Mouse (Mus musculus): Measurements from ENCODE around the gene Grb2.

Gene Grb2

DNA sequence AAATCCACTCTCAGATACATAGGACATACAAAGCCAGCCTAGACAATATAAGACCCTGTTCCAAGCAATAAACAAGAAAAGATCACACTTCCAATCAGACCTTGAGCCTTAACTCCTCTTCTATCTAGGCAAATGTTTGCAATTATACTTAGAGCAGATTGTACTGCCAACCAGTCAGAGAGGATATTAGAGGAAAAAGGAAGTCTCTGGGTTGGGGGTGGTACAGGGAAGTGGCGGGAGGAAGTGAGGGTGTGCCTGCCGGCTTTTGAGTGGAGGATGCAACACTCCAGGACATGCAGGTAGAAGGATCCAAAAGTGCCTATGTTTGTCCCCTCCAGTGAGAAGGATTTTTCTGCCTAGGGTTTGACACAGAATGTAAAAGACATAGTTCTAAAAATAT lies 3.9 kb upstream of the Grb2 start:
- DNase-seq (ENCODE audit: low read depth): no peak

DNA sequence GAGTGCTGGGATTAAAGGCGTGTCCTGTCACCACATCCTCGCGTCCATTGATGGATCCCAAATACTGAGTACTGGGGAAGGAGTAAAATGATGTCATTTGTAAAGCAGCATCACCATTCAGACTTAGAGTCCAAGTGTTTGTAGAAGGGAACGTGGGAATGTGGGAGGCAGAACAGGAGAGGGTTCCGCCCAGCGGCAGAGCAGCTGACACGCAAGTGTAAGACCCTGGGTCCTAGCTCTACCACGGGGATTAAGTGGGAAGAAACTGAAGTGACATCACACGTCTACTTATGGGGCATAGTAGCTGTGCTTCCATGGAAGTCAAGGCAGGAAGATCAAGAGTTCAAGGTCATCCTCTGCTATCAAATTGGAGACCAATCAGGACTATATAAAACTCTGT lies 2.7 kb upstream of the Grb2 start:
- DNase-seq (ENCODE audit: low read depth): no peak

- DNase-seq (ENCODE audit: low read depth): no peak
Observed at GRCm38 (mm10) chr11:115709829-115710559, 1.6 kb upstream of the Grb2 start.

DNA sequence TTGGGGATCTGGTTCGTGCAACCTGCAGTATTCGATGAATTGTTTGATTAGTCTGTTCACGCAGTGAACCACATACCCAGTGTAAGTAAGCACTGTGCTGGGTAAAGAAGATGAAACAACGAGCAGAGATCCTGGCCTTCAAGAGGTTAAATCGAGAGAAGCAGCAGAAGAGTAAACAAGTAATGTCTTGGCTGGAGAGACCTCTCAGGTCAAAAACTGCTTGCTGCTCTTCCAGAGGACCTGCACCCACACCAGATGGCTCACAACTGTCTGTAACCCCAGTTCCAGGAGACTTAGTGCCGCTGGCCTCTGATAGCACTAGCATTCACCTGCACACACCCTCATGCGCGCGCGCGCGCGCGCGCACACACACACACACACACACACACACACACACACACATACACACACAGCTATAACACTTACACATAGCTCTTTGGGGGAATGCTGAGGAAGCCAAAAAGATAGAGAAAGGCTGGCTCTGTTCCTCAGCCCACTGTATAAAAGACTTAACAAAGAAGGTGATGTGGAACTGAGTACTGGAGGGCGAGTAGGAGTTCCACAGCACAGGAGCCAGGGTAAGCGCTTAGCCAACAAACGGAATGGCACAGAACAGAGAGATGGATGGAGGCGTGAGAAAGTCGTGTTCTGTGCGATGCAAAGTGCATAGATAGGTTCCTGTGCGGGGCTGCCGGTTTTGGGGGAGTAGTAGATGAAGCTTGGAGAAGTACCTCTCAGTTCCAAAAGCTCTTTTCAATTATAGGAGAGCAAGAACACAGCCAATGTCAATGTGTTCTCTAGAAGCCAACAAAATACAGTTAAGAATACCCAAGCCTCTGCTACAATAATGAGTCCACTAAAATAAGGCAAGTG lies 795 bp upstream of the Grb2 start:
- no peak for DNase-seq (ENCODE audit: low read depth)

- DNase-seq (ENCODE audit: low read depth): no peak
Observed at GRCm38 (mm10) chr11:115707313-115708208, 836 bp downstream of the Grb2 start.

GRCm38 (mm10) chr11:115706584-115706983 lies 1.8 kb downstream of the Grb2 start:
- DNase-seq (ENCODE audit: low read depth): no peak

- DNase-seq (ENCODE audit: low read depth): no peak
Observed at GRCm38 (mm10) chr11:115705561-115705960, 2.8 kb downstream of the Grb2 start.

DNA sequence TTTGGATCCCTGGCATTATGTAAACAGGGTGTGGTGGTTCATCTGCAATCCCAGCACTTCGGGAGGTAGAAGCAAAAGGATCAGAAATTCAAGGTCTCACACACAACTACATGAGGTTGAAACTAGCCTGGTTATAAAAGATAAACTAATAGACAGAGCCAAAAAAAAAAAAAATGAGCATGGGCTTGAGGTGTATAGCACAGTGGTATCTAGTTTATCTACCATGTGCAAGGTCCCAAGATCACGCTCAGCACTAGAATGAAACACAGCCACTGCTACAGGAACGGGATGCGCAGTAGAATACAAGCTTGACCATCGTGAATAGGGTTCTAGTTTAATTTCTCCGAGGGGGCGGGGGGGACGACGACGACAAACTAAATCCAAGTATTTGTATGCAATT lies 3.7 kb downstream of the Grb2 start:
- no peak for DNase-seq (ENCODE audit: low read depth)

GRCm38 (mm10) chr11:115703466-115703865 lies 4.9 kb downstream of the Grb2 start:
- no peak for DNase-seq (ENCODE audit: low read depth)

DNA sequence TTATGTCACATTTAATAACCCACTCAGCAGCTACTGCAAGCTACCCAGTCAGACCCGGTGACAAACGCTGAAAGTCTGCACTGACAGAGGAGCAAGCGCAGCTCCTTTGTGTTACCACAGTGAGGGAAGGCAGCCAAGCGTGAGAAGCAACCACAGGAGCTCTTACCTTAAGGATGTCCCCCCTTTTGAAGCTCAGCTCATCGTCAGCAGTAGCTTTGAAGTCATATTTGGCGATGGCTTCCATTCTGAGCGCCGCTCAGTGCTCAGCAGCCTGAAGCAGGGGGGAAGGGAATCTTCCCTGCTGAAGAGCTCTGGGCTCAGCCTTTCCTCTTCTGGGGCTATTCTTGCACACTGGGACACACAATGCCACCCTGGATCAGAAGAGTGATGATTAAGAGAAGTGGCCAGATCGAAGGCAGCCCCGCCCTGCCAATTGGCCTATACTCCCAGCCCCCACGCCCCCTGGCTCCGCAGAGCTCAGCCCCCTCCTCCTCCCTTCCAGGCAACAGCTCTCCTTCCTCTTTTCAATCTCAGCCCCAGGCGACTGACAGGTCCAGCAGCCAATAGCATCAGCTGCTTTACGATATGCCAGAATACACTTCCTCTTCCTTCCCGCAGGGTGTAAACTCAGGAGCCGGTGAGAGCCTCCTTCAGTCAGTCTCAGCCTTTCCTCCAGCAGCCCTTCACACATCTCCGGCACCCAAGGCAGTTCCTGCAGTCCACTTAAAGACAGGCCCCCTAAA lies 9.2 kb downstream of the Grb2 start:
- no peak for DNase-seq (ENCODE audit: low read depth)

DNA sequence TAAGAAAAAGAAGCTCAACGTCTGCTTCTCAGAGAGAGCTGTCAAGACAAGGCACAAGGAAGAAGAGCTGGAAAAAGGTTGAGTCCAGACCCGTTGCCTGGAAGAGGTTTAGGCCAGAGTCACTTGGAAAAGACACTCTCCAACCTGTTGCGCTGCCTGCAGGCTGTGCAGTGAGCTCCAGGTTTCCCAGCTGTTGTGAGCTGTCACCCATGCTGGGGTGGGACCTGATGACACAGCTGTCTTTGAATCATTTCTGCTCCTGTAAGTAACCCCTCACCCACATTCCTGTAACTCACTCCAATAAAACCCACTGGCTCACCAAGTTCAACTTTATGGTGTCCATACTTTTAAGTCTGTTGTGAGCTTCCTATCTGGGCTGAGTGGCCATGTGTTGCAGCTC lies 10.7 kb downstream of the Grb2 start:
- no peak for DNase-seq (ENCODE audit: low read depth)

DNA sequence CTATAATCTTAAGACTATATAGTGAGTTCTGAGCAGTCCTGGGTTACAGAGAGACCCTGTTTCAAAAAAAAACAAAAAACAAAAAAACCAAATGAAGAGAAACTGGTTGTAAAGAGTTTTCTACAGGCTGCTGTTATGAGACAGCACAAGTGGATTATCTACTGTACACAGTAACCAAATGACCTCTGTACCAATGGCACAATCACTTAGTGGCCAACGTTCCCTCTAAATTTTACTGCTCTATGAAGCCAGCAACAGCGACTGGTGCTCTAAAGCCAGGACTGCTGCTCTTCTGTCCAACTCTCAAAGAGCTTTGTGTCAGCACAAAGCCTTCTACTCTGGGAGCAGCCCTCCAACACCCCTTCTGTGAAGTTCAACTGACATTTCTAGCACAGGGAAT lies 11.3 kb downstream of the Grb2 start:
- DNase-seq (ENCODE audit: low read depth): no peak

- no peak for DNase-seq (ENCODE audit: low read depth)
Observed at GRCm38 (mm10) chr11:115696471-115696870, 11.9 kb downstream of the Grb2 start.

- DNase-seq (ENCODE audit: low read depth): no peak
Observed at GRCm38 (mm10) chr11:115693979-115694578, 14.3 kb downstream of the Grb2 start.

- DNase-seq (ENCODE audit: low read depth): no peak
Observed at GRCm38 (mm10) chr11:115692800-115693199, 15.6 kb downstream of the Grb2 start.

DNA sequence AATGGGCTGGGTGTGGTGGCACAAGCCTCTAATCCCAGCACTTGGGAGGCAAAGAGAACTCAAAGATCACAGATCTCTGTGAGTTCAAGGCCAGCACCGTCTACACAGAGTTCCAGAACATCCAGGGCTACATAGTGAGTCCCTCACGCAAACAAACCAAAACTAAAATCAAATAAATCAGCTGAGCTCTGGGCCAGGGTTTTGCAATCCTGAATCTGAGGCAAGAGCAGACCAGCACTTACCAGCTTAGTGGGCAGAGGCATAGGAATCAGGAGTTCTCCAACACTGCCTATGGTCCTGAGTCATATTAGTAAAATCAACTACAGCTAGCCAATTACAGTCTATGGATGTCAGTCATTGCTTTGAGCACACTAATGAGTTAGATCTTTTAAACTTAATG lies 16.4 kb downstream of the Grb2 start:
- DNase-seq (ENCODE audit: low read depth): no peak

DNA sequence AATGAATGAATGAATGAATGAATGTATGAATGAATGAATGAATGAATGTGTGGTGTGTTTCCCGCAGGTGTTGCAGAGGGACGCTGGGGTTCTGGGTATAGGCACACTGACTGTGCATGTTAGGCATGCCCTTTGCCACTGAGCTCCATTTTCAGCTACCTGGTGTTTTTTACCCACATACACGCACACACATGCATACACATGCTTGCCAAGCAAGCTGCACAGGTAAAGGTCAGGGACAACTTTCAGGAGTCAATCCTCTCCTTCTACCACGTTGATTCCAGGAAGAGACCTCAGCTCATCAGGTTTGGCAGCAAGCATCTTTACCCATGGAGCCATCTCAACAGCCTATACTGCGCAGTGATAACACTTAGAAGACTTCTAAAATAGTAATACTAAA lies 16.9 kb downstream of the Grb2 start:
- DNase-seq (ENCODE audit: low read depth): no peak

DNA sequence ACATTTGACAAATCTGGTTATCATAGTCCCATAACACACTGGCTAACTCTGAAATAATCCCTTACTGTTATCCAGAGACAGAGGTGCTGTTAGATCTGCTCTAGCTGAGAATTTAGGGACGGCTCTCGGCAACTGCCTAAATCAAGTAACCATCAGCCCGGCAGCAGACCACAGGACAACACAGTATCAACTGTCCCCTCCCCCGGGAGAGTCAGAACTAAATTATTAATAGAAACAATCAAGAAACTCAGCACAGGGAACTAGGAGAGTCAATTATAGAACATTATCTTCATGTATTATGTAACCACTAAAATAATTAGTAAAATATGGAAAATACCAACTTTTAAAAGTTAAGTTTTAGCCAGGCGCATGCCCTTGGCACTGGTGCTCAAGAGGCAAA lies 17.4 kb downstream of the Grb2 start:
- no peak for DNase-seq (ENCODE audit: low read depth)

DNA sequence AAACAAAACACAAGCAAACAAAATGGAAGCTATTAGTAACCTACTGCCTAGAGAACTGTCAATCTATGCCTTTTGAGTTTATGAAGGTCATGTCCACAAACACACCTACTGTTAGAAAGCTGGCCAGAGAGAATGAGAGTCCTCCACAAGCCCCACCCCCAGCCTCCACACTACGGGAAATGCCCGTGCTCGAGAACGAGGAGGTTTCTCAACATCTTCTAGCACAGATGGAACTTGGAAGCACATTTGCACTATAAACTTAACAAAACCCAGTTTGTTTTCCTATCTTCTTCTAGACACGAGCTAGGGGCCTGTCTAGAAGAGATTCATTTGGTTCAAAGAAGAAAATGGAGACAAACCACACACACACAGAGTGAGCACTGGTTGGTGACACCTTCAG lies 18.0 kb downstream of the Grb2 start:
- DNase-seq (ENCODE audit: low read depth): no peak

GRCm38 (mm10) chr11:115689137-115689915 lies 19.1 kb downstream of the Grb2 start:
- DNase-seq (ENCODE audit: low read depth): no peak

- no peak for DNase-seq (ENCODE audit: low read depth)
Observed at GRCm38 (mm10) chr11:115686369-115686768, 22.0 kb downstream of the Grb2 start.
